Comparison of ENCODE assay signal across 18 mouse cellular contexts in genomic region chr4:123643561-123643960, GRCm38 (mm10). TPM values are rescaled to one million over a fixed set of nuclear protein-coding genes. Genes with fewer than 3 reads are reported as not detected.
DNase-seq lines count a peak whose midpoint lies in the region; ATAC-seq lines count a peak whose summit lies in the region.
"Had no signal": no experiment of that assay in that cellular context is flagged by ENCODE, and none has a peak within 500 bp of the region (broad histone marks: within the 10 kb centered on the region; RNA-seq: fewer than 3 reads in every experiment).

No protein-coding gene starts in this region.

- no peak; the same call in 1 of the 2 replicates for ATAC-seq in cerebellum, adult (ENCODE audit: insufficient number of reproducible peaks, low FRiP score, low TSS enrichment)
- peak; percentile 18; the same call in 1 of the 2 replicates for ATAC-seq in hindbrain, embryonic 16.5 days
- peak; percentile 45; the same call in 1 of the 2 replicates for ATAC-seq in midbrain, embryonic 16.5 days
- no peak for ATAC-seq in midbrain, embryonic 11.5 days (ENCODE audit: low FRiP score)
- no peak for ATAC-seq in kidney, embryonic 16.5 days (ENCODE audit: low FRiP score, low TSS enrichment)
- ATAC-seq: CD4-positive, CD25-positive, alpha-beta regulatory T cell, adult 4 months; intestine, embryonic 16.5 days had no signal

- 0 out of 2 replicates have a peak, but pooled peaks cover 5% of the 10 kb centered on the region for H3K36me3 ChIP-seq in hindbrain, embryonic 16.5 days (ENCODE audit: control insufficient read depth, insufficient read depth, low read length)
- peaks cover 33% of the 10 kb centered on the region; the same call in 1 of the 2 replicates for H3K36me3 ChIP-seq in hindbrain, embryonic 10.5 days
- no peaks in the 10 kb centered on the region for H3K36me3 ChIP-seq in midbrain, embryonic 16.5 days (ENCODE audit: control insufficient read depth, insufficient read depth, low read length)
- H3K36me3 ChIP-seq in midbrain, embryonic 11.5 days (ENCODE audit: control insufficient read depth, insufficient read depth, low read length): no peaks in the 10 kb centered on the region
- H3K36me3 ChIP-seq in kidney, embryonic 16.5 days (ENCODE audit: insufficient read depth, low read length): no peaks in the 10 kb centered on the region
- H3K36me3 ChIP-seq: heart, embryonic 15.5 days had no signal

- 79% methylated on average over 6 of the region's 6 CpGs for WGBS in hindbrain, embryonic 16.5 days
- 93% methylated on average over 6 of the region's 6 CpGs for WGBS in hindbrain, embryonic 10.5 days
- 79% methylated on average over 6 of the region's 6 CpGs for WGBS in midbrain, embryonic 16.5 days
- 88% methylated on average over 6 of the region's 6 CpGs for WGBS in midbrain, embryonic 11.5 days
- WGBS in kidney, embryonic 16.5 days: 75% methylated on average over 6 of the region's 6 CpGs

- H3K9me3 ChIP-seq in hindbrain, embryonic 16.5 days (ENCODE audit: control insufficient read depth, low read length): no peaks in the 10 kb centered on the region
- peaks cover under 1% of the 10 kb centered on the region; the same call in 1 of the 2 replicates for H3K9me3 ChIP-seq in hindbrain, embryonic 10.5 days
- H3K9me3 ChIP-seq in midbrain, embryonic 16.5 days (replicated peaks; ENCODE audit: control insufficient read depth, low read length, poor library complexity, severe bottlenecking): no peaks in the 10 kb centered on the region
- H3K9me3 ChIP-seq in midbrain, embryonic 11.5 days (ENCODE audit: control insufficient read depth, low read length): no peaks in the 10 kb centered on the region
- no peaks in the 10 kb centered on the region for H3K9me3 ChIP-seq in kidney, embryonic 16.5 days (ENCODE audit: low read length)
- H3K9me3 ChIP-seq: heart, embryonic 15.5 days; kidney, embryonic 15.5 days had no signal

- intact Hi-C loops in left cerebral cortex, postnatal 36 days (cut with DNase I): no loop called here

- H3K4me2 ChIP-seq in hindbrain, embryonic 16.5 days (ENCODE audit: low read length): no peak overlapping the region
- H3K4me2 ChIP-seq in midbrain, embryonic 16.5 days (ENCODE audit: low read length): no peak overlapping the region
- H3K4me2 ChIP-seq in midbrain, embryonic 11.5 days: no peak overlapping the region
- no peak overlapping the region for H3K4me2 ChIP-seq in kidney, embryonic 16.5 days (replicated peaks; ENCODE audit: low read depth, low read length)
- H3K4me2 ChIP-seq: heart, embryonic 15.5 days; kidney, embryonic 15.5 days had no signal

- H3K27ac ChIP-seq in hindbrain, embryonic 16.5 days (ENCODE audit: low read depth, low read length): no peak overlapping the region
- H3K27ac ChIP-seq in hindbrain, embryonic 10.5 days: no peak overlapping the region
- H3K27ac ChIP-seq in midbrain, embryonic 16.5 days (ENCODE audit: low read length): no peak overlapping the region; the same call in 1 of the 2 replicates
- H3K27ac ChIP-seq in midbrain, embryonic 11.5 days (ENCODE audit: low read depth, low read length): no peak overlapping the region
- no peak overlapping the region for H3K27ac ChIP-seq in kidney, embryonic 16.5 days (ENCODE audit: low read length)
- H3K27ac ChIP-seq: heart, embryonic 15.5 days; kidney, embryonic 15.5 days; layer of hippocampus, adult 2 months; liver, embryonic 14.5 days had no signal

- H3K4me3 ChIP-seq in hindbrain, embryonic 16.5 days (ENCODE audit: low read length): no peak overlapping the region
- H3K4me3 ChIP-seq in hindbrain, embryonic 10.5 days: no peak overlapping the region
- H3K4me3 ChIP-seq in midbrain, embryonic 16.5 days (ENCODE audit: low read depth, low read length): no peak overlapping the region
- no peak overlapping the region for H3K4me3 ChIP-seq in midbrain, embryonic 11.5 days (ENCODE audit: low read depth, low read length)
- no peak overlapping the region for H3K4me3 ChIP-seq in kidney, embryonic 16.5 days (ENCODE audit: low read length)
- H3K4me3 ChIP-seq: heart, embryonic 15.5 days; kidney, embryonic 15.5 days; layer of hippocampus, adult 2 months had no signal

- peak; percentile 39 for DNase-seq in cerebellum, adult 11-12 months
- no peak for DNase-seq in hindbrain, embryonic 10.5 days (ENCODE audit: low spot score)
- no peak for DNase-seq in midbrain, embryonic 11.5 days (ENCODE audit: low spot score, missing footprints)
- no peak for DNase-seq in left cerebral cortex, postnatal 36 days (ENCODE audit: low spot score in 2 of 2)
- DNase-seq: adrenal gland, adult 8-10 months; heart, adult 11 months; right cerebral cortex, postnatal 14 days; thymus, postnatal 25 days had no signal

- no peaks in the 10 kb centered on the region for H3K27me3 ChIP-seq in hindbrain, embryonic 16.5 days (replicated peaks; ENCODE audit: control insufficient read depth, insufficient read depth, low read length)
- H3K27me3 ChIP-seq in hindbrain, embryonic 10.5 days (ENCODE audit: insufficient read depth, poor library complexity, severe bottlenecking): no peaks in the 10 kb centered on the region
- H3K27me3 ChIP-seq in midbrain, embryonic 16.5 days (ENCODE audit: control insufficient read depth, insufficient read depth, low read depth, low read length): no peaks in the 10 kb centered on the region
- no peaks in the 10 kb centered on the region for H3K27me3 ChIP-seq in midbrain, embryonic 11.5 days (ENCODE audit: control insufficient read depth, insufficient read depth, low read length)
- H3K27me3 ChIP-seq in kidney, embryonic 16.5 days (ENCODE audit: insufficient read depth, low read length): no peaks in the 10 kb centered on the region
- H3K27me3 ChIP-seq: heart, embryonic 15.5 days; kidney, embryonic 15.5 days had no signal

- no peak overlapping the region for H3K9ac ChIP-seq in hindbrain, embryonic 16.5 days (ENCODE audit: low read depth, low read length)
- H3K9ac ChIP-seq in midbrain, embryonic 16.5 days (ENCODE audit: low read depth, low read length): no peak overlapping the region
- no peak overlapping the region for H3K9ac ChIP-seq in midbrain, embryonic 11.5 days (ENCODE audit: low read length)
- H3K9ac ChIP-seq in kidney, embryonic 16.5 days (replicated peaks; ENCODE audit: low read length): no peak overlapping the region
- H3K9ac ChIP-seq: heart, embryonic 15.5 days; kidney, embryonic 15.5 days; liver, embryonic 14.5 days had no signal

- peaks cover 7% of the 10 kb centered on the region; the same call in 1 of the 2 replicates for H3K4me1 ChIP-seq in hindbrain, embryonic 16.5 days (ENCODE audit: control insufficient read depth, insufficient read depth, low read depth, low read length)
- no peaks in the 10 kb centered on the region for H3K4me1 ChIP-seq in hindbrain, embryonic 10.5 days (replicated peaks)
- H3K4me1 ChIP-seq in midbrain, embryonic 16.5 days (ENCODE audit: control insufficient read depth, insufficient read depth, low read length): peaks cover 9% of the 10 kb centered on the region
- no peaks in the 10 kb centered on the region for H3K4me1 ChIP-seq in midbrain, embryonic 11.5 days (ENCODE audit: control insufficient read depth, insufficient read depth, low read length)
- H3K4me1 ChIP-seq in kidney, embryonic 16.5 days (ENCODE audit: insufficient read depth, low read length): 0 out of 2 replicates have a peak, but pooled peaks cover 10% of the 10 kb centered on the region

RNA-seq across cellular contexts. Expression of gene Macf1, which starts 40.6 kb away (rescaled TPM):
- 61.0 and 62.2 TPM in 2 replicates for polyA plus RNA-seq in hindbrain, embryonic 16.5 days (2015; fragmentation: Nextera tagmentation; extraction: Ambion mirVana)
- polyA plus RNA-seq in hindbrain, embryonic 10.5 days (2016; fragmentation: Nextera tagmentation; extraction: Ambion mirVana): 36.5 and 42.3 TPM in 2 replicates
- polyA plus RNA-seq in midbrain, embryonic 16.5 days (2015; fragmentation: Nextera tagmentation; extraction: Ambion mirVana): 75.7 and 78.7 TPM in 2 replicates
- 74.6 and 78.0 TPM in 2 replicates for polyA plus RNA-seq in midbrain, embryonic 11.5 days (2014; fragmentation: Nextera tagmentation; extraction: Ambion mirVana)
- 100 to 1,000 TPM; 187 to 233 TPM for total RNA-seq in left cerebral cortex, postnatal 36 days (2021)
- 37.1 and 38.1 TPM in 2 replicates for polyA plus RNA-seq in kidney, embryonic 16.5 days (2015; fragmentation: Nextera tagmentation; extraction: Ambion mirVana)

Comparison
In these comparisons a context has a peak if more than half of its experiments do, and no peak if none do; other contexts are left out.
1. ATAC-seq: peak in hindbrain, embryonic 16.5 days (single experiment) and midbrain, embryonic 16.5 days (single experiment); none in cerebellum, adult (single experiment), midbrain, embryonic 11.5 days (single experiment) and kidney, embryonic 16.5 days (single experiment).